Mouse (Mus musculus): ENCODE data around the gene Pkmyt1.

The Pkmyt1 gene

GRCm38 (mm10) chr17:23725999-23726757 is at the start of gene Pkmyt1:
Gene Pkmyt1, plus strand, starts transcription at chr17:23726336.
- peak; percentile 97 for DNase-seq (ENCODE audit: low spot score)

- peak; percentile 62 for DNase-seq (ENCODE audit: low spot score)
These were observed 49.6 kb upstream of the Pkmyt1 start for GRCm38 (mm10) chr17:23676473-23677031.

- DNase-seq (ENCODE audit: low spot score), result peak; percentile 90
These were observed 48.9 kb upstream of the Pkmyt1 start, which contains the start of gene Tnfrsf12a for GRCm38 (mm10) chr17:23677236-23677679. Gene Tnfrsf12a, minus strand, starts transcription at chr17:23677468.

GRCm38 (mm10) chr17:23679127-23679835 is 46.9 kb upstream of the Pkmyt1 start, which contains the start of gene Cldn6:
Gene Cldn6, plus strand, starts transcription at chr17:23679249.
- no peak for DNase-seq (ENCODE audit: low spot score)

GRCm38 (mm10) chr17:23680336-23680735 is 45.8 kb upstream of the Pkmyt1 start:
- no peak for DNase-seq (ENCODE audit: low spot score)

GRCm38 (mm10) chr17:23681086-23681485 is 45.0 kb upstream of the Pkmyt1 start:
- DNase-seq (ENCODE audit: low spot score), result no peak

GRCm38 (mm10) chr17:23682092-23682491 is 44.0 kb upstream of the Pkmyt1 start:
- no peak for DNase-seq (ENCODE audit: low spot score)

GRCm38 (mm10) chr17:23682530-23682929 is 43.6 kb upstream of the Pkmyt1 start:
- DNase-seq (ENCODE audit: low spot score), result no peak

GRCm38 (mm10) chr17:23683226-23683625 is 42.9 kb upstream of the Pkmyt1 start:
- DNase-seq (ENCODE audit: low spot score), result no peak

- no peak for DNase-seq (ENCODE audit: low spot score)
These were observed 42.1 kb upstream of the Pkmyt1 start, which contains the start of gene Cldn9 for GRCm38 (mm10) chr17:23683856-23684672. Gene Cldn9, minus strand, starts transcription at chr17:23684026.

- DNase-seq (ENCODE audit: low spot score), result no peak
These were observed 31.6 kb upstream of the Pkmyt1 start for GRCm38 (mm10) chr17:23694491-23694890.

- DNase-seq (ENCODE audit: low spot score), result peak; percentile 60
These were observed 30.3 kb upstream of the Pkmyt1 start for GRCm38 (mm10) chr17:23695801-23696200.

GRCm38 (mm10) chr17:23699131-23700077 is 26.7 kb upstream of the Pkmyt1 start:
- DNase-seq (ENCODE audit: low spot score), result peak; percentile 28

- peak; percentile 93 for DNase-seq (ENCODE audit: low spot score)
These were observed 26.1 kb upstream of the Pkmyt1 start for GRCm38 (mm10) chr17:23700079-23700478.

GRCm38 (mm10) chr17:23703301-23703700 is 22.8 kb upstream of the Pkmyt1 start:
- no peak for DNase-seq (ENCODE audit: low spot score)

GRCm38 (mm10) chr17:23704741-23705140 is 21.4 kb upstream of the Pkmyt1 start:
- no peak for DNase-seq (ENCODE audit: low spot score)

GRCm38 (mm10) chr17:23705525-23706104 is 20.5 kb upstream of the Pkmyt1 start:
- DNase-seq (ENCODE audit: low spot score), result no peak

GRCm38 (mm10) chr17:23706212-23706611 is 19.9 kb upstream of the Pkmyt1 start:
- DNase-seq (ENCODE audit: low spot score), result peak; percentile 89

GRCm38 (mm10) chr17:23717003-23717402 is 9.1 kb upstream of the Pkmyt1 start:
- DNase-seq (ENCODE audit: low spot score), result no peak

- DNase-seq (ENCODE audit: low spot score), result no peak
These were observed 6.7 kb upstream of the Pkmyt1 start for GRCm38 (mm10) chr17:23719455-23719854.
